Mouse (Mus musculus): Measurements from ENCODE around the gene Nfxl1.

Nfxl1 gene

GRCm38 (mm10) chr5:72501763-72502162 is 57.7 kb downstream of the Nfxl1 start:
- DNase-seq (ENCODE audit: low spot score in 2 of 2) = no peak

GRCm38 (mm10) chr5:72498271-72498670 is 61.2 kb downstream of the Nfxl1 start:
- no peak for DNase-seq (ENCODE audit: low spot score in 2 of 2)

- DNase-seq (ENCODE audit: low spot score in 2 of 2) = no peak
Observed at GRCm38 (mm10) chr5:72496756-72497155, 62.7 kb downstream of the Nfxl1 start.

- peak; percentile 35 for DNase-seq (ENCODE audit: low spot score in 2 of 2)
Observed at GRCm38 (mm10) chr5:72493906-72494305, 65.6 kb downstream of the Nfxl1 start.

GRCm38 (mm10) chr5:72491232-72491631 is 68.3 kb downstream of the Nfxl1 start:
- no peak for DNase-seq (ENCODE audit: low spot score in 2 of 2)

GRCm38 (mm10) chr5:72480456-72480855 is 79.0 kb downstream of the Nfxl1 start:
- no peak for DNase-seq (ENCODE audit: low spot score in 2 of 2)

- no peak for DNase-seq (ENCODE audit: low spot score in 2 of 2)
Observed at GRCm38 (mm10) chr5:72472317-72473009, 87.0 kb downstream of the Nfxl1 start.

- DNase-seq (ENCODE audit: low spot score in 2 of 2) = no peak
Observed at GRCm38 (mm10) chr5:72471746-72472145, 87.7 kb downstream of the Nfxl1 start.

GRCm38 (mm10) chr5:72464932-72465331 is 94.6 kb downstream of the Nfxl1 start:
- DNase-seq (ENCODE audit: low spot score in 2 of 2) = no peak

Measured in heart, adult 9 months (tissue).